Mouse (Mus musculus): ENCODE measurements around the gene Hoxa9.

Gene Hoxa9

GRCm38 (mm10) chr6:52261751-52262462 lies 31.0 kb upstream of the Hoxa9 start:
- DNase-seq (ENCODE audit: low spot score): no peak

GRCm38 (mm10) chr6:52260654-52261575 lies 30.0 kb upstream of the Hoxa9 start, which contains the start of gene Hoxa13:
TSS of gene Hoxa13 (minus strand) at chr6:52260880.
- peak; percentile 75 for DNase-seq (ENCODE audit: low spot score)

GRCm38 (mm10) chr6:52259811-52260261 lies 28.9 kb upstream of the Hoxa9 start:
- DNase-seq (ENCODE audit: low spot score): peak; percentile 48

- no peak for DNase-seq (ENCODE audit: low spot score)
Observed at GRCm38 (mm10) chr6:52259081-52259790, 28.3 kb upstream of the Hoxa9 start.

- peak; percentile 84 for DNase-seq (ENCODE audit: low spot score)
Observed at GRCm38 (mm10) chr6:52256956-52257355, 26.1 kb upstream of the Hoxa9 start.

GRCm38 (mm10) chr6:52253511-52254500 lies 22.9 kb upstream of the Hoxa9 start:
- DNase-seq (ENCODE audit: low spot score): peak; percentile 67

- peak; percentile 54 for DNase-seq (ENCODE audit: low spot score)
Observed at GRCm38 (mm10) chr6:52252775-52253376, 22.0 kb upstream of the Hoxa9 start.

GRCm38 (mm10) chr6:52252016-52252774 lies 21.3 kb upstream of the Hoxa9 start:
- no peak for DNase-seq (ENCODE audit: low spot score)

GRCm38 (mm10) chr6:52251177-52251879 lies 20.4 kb upstream of the Hoxa9 start:
- DNase-seq (ENCODE audit: low spot score): peak; percentile 9

GRCm38 (mm10) chr6:52249826-52250225 lies 18.9 kb upstream of the Hoxa9 start:
- peak; percentile 4 for DNase-seq (ENCODE audit: low spot score)

GRCm38 (mm10) chr6:52249415-52249738 lies 18.5 kb upstream of the Hoxa9 start:
- peak; percentile 35 for DNase-seq (ENCODE audit: low spot score)

- peak; percentile 40 for DNase-seq (ENCODE audit: low spot score)
Observed at GRCm38 (mm10) chr6:52248638-52249414, 17.9 kb upstream of the Hoxa9 start.

- peak; percentile 3 for DNase-seq (ENCODE audit: low spot score)
Observed at GRCm38 (mm10) chr6:52247766-52248637, 17.1 kb upstream of the Hoxa9 start.

- peak; percentile 19 for DNase-seq (ENCODE audit: low spot score)
Observed at GRCm38 (mm10) chr6:52246916-52247315, 16.0 kb upstream of the Hoxa9 start.

- DNase-seq (ENCODE audit: low spot score): peak; percentile 46
Observed at GRCm38 (mm10) chr6:52246403-52246803, 15.5 kb upstream of the Hoxa9 start.

- peak; percentile 64 for DNase-seq (ENCODE audit: low spot score)
Observed at GRCm38 (mm10) chr6:52245757-52246142, 14.9 kb upstream of the Hoxa9 start, which contains the start of gene Hoxa11. TSS of gene Hoxa11 (minus strand) at chr6:52245810.

GRCm38 (mm10) chr6:52245040-52245756 lies 14.3 kb upstream of the Hoxa9 start:
- peak; percentile 65 for DNase-seq (ENCODE audit: low spot score)

All from urinary bladder, postnatal 25 days (tissue).